Mouse (Mus musculus) left cerebral cortex, postnatal 10 days (tissue): ENCODE measurements around the gene Vsnl1. TPM values are rescaled to one million over a fixed set of nuclear protein-coding genes. Genes with fewer than 3 reads are reported as not detected.
A peak's percentile ranks its signal among the peaks of the same experiment; 100 is the strongest.

Experiments
- DNase-seq, 2 experiments: peaks; one replicate each; pipeline ENCODE4 v3.0.0; 2021 to 2022; ENCODE audit warnings: low spot score in 2 of 2, mixed read lengths in 1 of 2; ENCODE audit errors: extremely low spot score in 1 of 2
- intact Hi-C: fragments of 180-260 bp; cut with DNase I; formaldehyde crosslinking; loops from one replicate; pipeline ENCODE4 v1.15.1; 2025
- total RNA-seq, 2 experiments: library from RNA; stranded (reverse); gene quantifications; 2 replicates each; pipeline ENCODE4 v1.2.3; 2021

The Vsnl1 gene
- total RNA-seq, result 100 to 1,000 TPM; 511 to 517 TPM

GRCm38 (mm10) chr12:11436497-11437265 lies at the start of gene Vsnl1:
TSS of gene Vsnl1 (minus strand) at chr12:11436613.
- intact Hi-C loops, result loop anchor here (5.0 kb wide), 1 partner anchor 84 kb away; no protein-coding TSS in a partner anchor
- peak; percentile 90 to 92 for DNase-seq

GRCm38 (mm10) chr12:11456632-11457031 lies 20.2 kb upstream of the Vsnl1 start:
- intact Hi-C loops, result no loop called here
- no peak for DNase-seq

- intact Hi-C loops, result no loop called here
- no peak for DNase-seq
Measured at GRCm38 (mm10) chr12:11456213-11456612, 19.8 kb upstream of the Vsnl1 start.

GRCm38 (mm10) chr12:11455549-11456194 lies 19.3 kb upstream of the Vsnl1 start, which contains the start of gene Rad51ap2:
TSS of gene Rad51ap2 (plus strand) at chr12:11456079.
- intact Hi-C loops, result no loop called here
- DNase-seq, result peak; percentile 82 to 90

- no peak for DNase-seq
- intact Hi-C loops, result no loop called here
Measured at GRCm38 (mm10) chr12:11454146-11454545, 17.7 kb upstream of the Vsnl1 start.

- intact Hi-C loops, result loop anchor here (5.0 kb wide), 1 partner anchor 86 kb away; no protein-coding TSS in a partner anchor
- peak; percentile 9 to 32 for DNase-seq
Measured at GRCm38 (mm10) chr12:11437907-11438447, 1.6 kb upstream of the Vsnl1 start.

GRCm38 (mm10) chr12:11437266-11437906 lies 973 bp upstream of the Vsnl1 start:
- intact Hi-C loops, result loop anchor here (5.0 kb wide), 1 partner anchor 85 kb away; no protein-coding TSS in a partner anchor
- peak; percentile 84 to 88 for DNase-seq

- intact Hi-C loops, result loop anchor here (5.0 kb wide), 1 partner anchor 84 kb away; no protein-coding TSS in a partner anchor
- DNase-seq, result no peak
Measured at GRCm38 (mm10) chr12:11436023-11436350, 426 bp downstream of the Vsnl1 start.

GRCm38 (mm10) chr12:11435246-11436022 lies 979 bp downstream of the Vsnl1 start:
- intact Hi-C loops, result loop anchor here (5.0 kb wide), 1 partner anchor 83 kb away; no protein-coding TSS in a partner anchor
- DNase-seq, result peak in 1 of 2 experiments; percentile 16

GRCm38 (mm10) chr12:11434446-11434845 lies 2.0 kb downstream of the Vsnl1 start:
- intact Hi-C loops, result no loop called here
- DNase-seq, result no peak

GRCm38 (mm10) chr12:11433716-11434115 lies 2.7 kb downstream of the Vsnl1 start:
- intact Hi-C loops, result no loop called here
- DNase-seq, result peak; percentile 13 to 33

- intact Hi-C loops, result no loop called here
- peak in 1 of 2 experiments; percentile 17 for DNase-seq
Measured at GRCm38 (mm10) chr12:11433126-11433525, 3.3 kb downstream of the Vsnl1 start.

GRCm38 (mm10) chr12:11427396-11427795 lies 9.0 kb downstream of the Vsnl1 start:
- intact Hi-C loops, result no loop called here
- no peak for DNase-seq

- intact Hi-C loops, result no loop called here
- DNase-seq, result no peak
Measured at GRCm38 (mm10) chr12:11418112-11418511, 18.3 kb downstream of the Vsnl1 start.

- intact Hi-C loops, result no loop called here
- DNase-seq, result peak in 1 of 2 experiments; percentile 25
Measured at GRCm38 (mm10) chr12:11407679-11408078, 28.7 kb downstream of the Vsnl1 start.

- intact Hi-C loops, result no loop called here
- DNase-seq, result no peak
Measured at GRCm38 (mm10) chr12:11398791-11399190, 37.6 kb downstream of the Vsnl1 start.

- DNase-seq, result no peak
- intact Hi-C loops, result no loop called here
Measured at GRCm38 (mm10) chr12:11397029-11397428, 39.4 kb downstream of the Vsnl1 start.

GRCm38 (mm10) chr12:11395470-11395869 lies 40.9 kb downstream of the Vsnl1 start:
- no peak for DNase-seq
- intact Hi-C loops, result no loop called here
